Mouse (Mus musculus): ENCODE results near the gene Wars. TPM values are rescaled to one million over a fixed set of nuclear protein-coding genes. Genes with fewer than 3 reads are reported as not detected.

Gene Wars
- polyA plus RNA-seq, 1 experiment: 65.7 TPM

DNA sequence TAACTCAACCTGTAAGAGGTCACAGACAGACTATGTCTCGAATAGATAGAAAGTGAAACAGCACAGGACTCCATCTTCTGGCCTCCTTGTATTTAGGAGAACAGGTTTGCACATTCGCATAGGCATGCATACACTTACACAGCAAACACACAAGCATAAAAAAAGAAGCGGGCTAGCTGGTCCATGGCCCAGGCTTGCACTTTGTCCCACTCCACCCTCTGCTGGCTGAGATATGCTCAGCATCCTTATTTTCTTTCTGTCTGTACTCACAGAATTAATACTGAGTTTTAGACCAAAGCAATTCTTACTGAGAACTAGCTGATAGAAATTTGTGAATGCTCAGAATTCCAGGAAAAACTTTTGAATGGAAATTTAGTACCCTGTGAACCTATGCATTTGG is 2.0 kb upstream of the Wars start:
- H3K36me3 ChIP-seq (ENCODE audit: control insufficient read depth, insufficient read depth, low read length): no peaks in the 10 kb centered on the region
- H3K27ac ChIP-seq (ENCODE audit: insufficient read depth, low read depth, low read length): no peak overlapping the region
- H3K4me1 ChIP-seq (ENCODE audit: control insufficient read depth, insufficient read depth, insufficient read length, low read length): peaks cover 3% of the 10 kb centered on the region; the same call in 1 of the 2 replicates
- WGBS: 28% methylated on average over 3 of the region's 3 CpGs
- H3K27me3 ChIP-seq (ENCODE audit: control insufficient read depth, insufficient read depth, low read length): no peaks in the 10 kb centered on the region
- TF ChIP-seq POLR2A (IDR thresholded peaks at IDR 0.05; ENCODE audit: low read depth, low read length) (no peak), CTCF (IDR thresholded peaks at IDR 0.05; ENCODE audit: extremely low read depth, insufficient read length, insufficient replicate concordance, low read depth, low read length) (peak; percentile 50; the same call in 1 of the 2 replicates)
- no peak overlapping the region for H3K4me3 ChIP-seq (ENCODE audit: low read depth, low read length)

DNA sequence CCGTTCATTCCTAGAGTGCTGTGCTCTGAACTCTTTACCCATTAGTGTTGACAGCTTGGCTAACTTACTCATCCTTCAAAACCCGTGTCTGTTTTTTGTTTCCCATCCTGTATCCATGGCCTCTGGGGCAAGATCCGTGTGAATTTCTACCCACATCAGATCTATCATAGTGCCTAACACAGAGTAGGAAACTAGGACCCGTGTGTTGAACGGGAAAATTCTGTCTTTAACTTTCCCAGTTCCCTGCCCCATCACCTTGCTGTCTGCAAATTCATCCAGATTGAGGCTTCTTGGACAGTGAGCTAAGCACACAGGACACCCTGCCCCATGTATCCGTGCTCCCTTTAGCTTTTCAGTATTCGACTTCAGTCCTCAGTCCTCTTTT is 450 bp upstream of the Wars start:
- no peak overlapping the region for H3K27ac ChIP-seq (ENCODE audit: insufficient read depth, low read depth, low read length)
- peak overlapping the region; percentile 81 for H3K4me3 ChIP-seq (ENCODE audit: low read depth, low read length)
- peaks cover 6% of the 10 kb centered on the region; the same call in 1 of the 2 replicates for H3K4me1 ChIP-seq (ENCODE audit: control insufficient read depth, insufficient read depth, insufficient read length, low read length)
- no peak for TF ChIP-seq CTCF (IDR thresholded peaks at IDR 0.05; ENCODE audit: extremely low read depth, insufficient read length, insufficient replicate concordance, low read depth, low read length)
- H3K36me3 ChIP-seq (ENCODE audit: control insufficient read depth, insufficient read depth, low read length): peaks cover 9% of the 10 kb centered on the region; the same call in 1 of the 2 replicates
- H3K27me3 ChIP-seq (ENCODE audit: control insufficient read depth, insufficient read depth, low read length): no peaks in the 10 kb centered on the region
- 1% methylated on average over 7 of the region's 7 CpGs for WGBS

DNA sequence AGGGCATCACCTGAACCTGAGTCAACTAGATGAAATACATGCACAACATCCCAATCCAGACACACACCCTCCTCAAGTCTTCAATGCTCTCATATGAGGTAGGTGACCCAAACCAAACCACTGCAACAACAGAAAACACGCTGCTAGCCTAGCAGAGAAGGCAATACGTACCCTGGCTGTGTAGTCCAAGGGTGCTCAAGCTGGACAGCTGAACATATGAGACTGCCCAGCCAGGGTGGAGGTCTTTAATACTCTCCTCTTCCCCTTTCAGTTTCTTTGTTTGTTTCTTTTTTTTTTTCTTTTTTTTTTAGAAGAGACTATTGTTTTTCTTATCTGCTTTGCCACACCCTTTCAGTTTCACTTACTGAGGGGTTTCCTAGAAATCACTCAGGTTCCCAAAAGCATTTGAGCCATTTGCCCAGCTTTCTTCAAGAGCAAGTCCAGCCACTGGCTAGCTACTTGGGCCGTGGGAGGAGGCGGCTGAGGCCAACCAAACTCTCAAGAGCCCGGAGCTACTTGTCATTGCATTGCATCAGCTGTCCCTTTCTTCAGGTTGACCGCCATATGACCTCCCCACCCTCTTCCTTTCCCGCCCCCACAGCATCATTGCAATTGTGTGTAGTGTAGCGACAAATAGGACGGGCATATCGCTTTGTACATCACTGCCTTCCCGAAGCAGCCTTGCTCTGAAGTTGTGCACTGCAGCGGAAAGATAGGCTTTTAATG is 822 bp downstream of the Wars start, which contains the start of gene Wdr25:
Gene Wdr25, plus strand, starts transcription at position 643 of the 726 bp plus-strand sequence.
- Histone ChIP-seq H3K4me3 (ENCODE audit: low read depth, low read length) (peak within 1 kb of the TSS; percentile 81), H3K36me3 (ENCODE audit: control insufficient read depth, insufficient read depth, low read length) (peaks cover 12% of the 10 kb centered on the region), H3K4me1 (ENCODE audit: control insufficient read depth, insufficient read depth, insufficient read length, low read length) (peaks cover 6% of the 10 kb centered on the region; the same call in 1 of the 2 replicates), H3K27ac (ENCODE audit: insufficient read depth, low read depth, low read length) (peak within 1 kb of the TSS; percentile 76), H3K27me3 (ENCODE audit: control insufficient read depth, insufficient read depth, low read length) (no peaks in the 10 kb centered on the region)
- WGBS: 6% methylated on average over 12 of the region's 12 CpGs
- TF ChIP-seq CTCF (IDR thresholded peaks at IDR 0.05; ENCODE audit: extremely low read depth, insufficient read length, insufficient replicate concordance, low read depth, low read length) (no peak), POLR2A (IDR thresholded peaks at IDR 0.05; ENCODE audit: low read depth, low read length) (no peak)

DNA sequence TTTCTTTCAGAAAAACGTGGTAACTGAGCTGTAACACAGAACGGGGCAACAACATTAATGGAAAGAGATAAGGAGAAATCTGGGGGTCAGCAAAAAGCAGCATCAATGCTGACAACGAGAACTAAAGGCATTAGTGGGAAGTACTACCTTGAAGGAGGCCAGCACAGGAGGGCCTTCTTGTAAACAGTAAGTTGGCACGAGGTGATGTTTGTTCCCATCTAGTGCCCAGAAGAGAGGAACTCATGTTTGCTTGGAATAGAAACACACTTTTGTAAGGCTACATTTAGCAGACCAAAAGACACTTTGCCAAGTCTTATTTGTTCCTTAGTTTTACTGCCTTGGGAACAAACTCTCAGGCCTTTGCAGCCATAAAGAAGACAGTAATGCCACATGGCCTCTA is 5.3 kb downstream of the Wars start:
- Histone ChIP-seq H3K27ac (ENCODE audit: insufficient read depth, low read depth, low read length) (0 out of 2 replicates have a peak overlapping the region, but pooled peaks have one; percentile 22), H3K4me3 (ENCODE audit: low read depth, low read length) (no peak overlapping the region), H3K27me3 (ENCODE audit: control insufficient read depth, insufficient read depth, low read length) (no peaks in the 10 kb centered on the region), H3K4me1 (ENCODE audit: control insufficient read depth, insufficient read depth, insufficient read length, low read length) (peaks cover 10% of the 10 kb centered on the region; the same call in 1 of the 2 replicates), H3K36me3 (ENCODE audit: control insufficient read depth, insufficient read depth, low read length) (peaks cover 40% of the 10 kb centered on the region)
- WGBS: 28% methylated on average over 4 of the region's 4 CpGs
- TF ChIP-seq POLR2A (IDR thresholded peaks at IDR 0.05; ENCODE audit: low read depth, low read length) (no peak), CTCF (IDR thresholded peaks at IDR 0.05; ENCODE audit: extremely low read depth, insufficient read length, insufficient replicate concordance, low read depth, low read length) (no peak)

DNA sequence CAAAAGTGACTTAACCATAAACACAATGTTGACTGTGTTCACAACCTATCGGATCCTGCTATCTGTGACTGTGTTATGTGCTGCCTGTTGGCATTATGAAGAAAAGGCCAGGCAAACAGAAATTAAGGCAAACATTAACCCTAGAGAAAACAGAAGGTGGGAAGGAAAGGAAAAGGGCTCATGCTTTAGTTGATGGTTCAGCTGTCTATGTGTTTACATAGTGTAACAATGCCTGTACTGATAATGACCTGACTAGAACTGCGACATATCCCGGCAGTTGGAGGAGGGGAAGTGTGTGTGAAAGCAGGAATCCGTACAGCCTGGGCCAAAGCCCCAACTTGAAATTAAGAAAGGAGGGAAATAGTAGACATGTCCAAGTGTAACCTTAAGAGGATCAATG is 6.9 kb downstream of the Wars start:
- no peaks in the 10 kb centered on the region for H3K27me3 ChIP-seq (ENCODE audit: control insufficient read depth, insufficient read depth, low read length)
- 0 out of 2 replicates have a peak overlapping the region, but pooled peaks have one; percentile 16 for H3K27ac ChIP-seq (ENCODE audit: insufficient read depth, low read depth, low read length)
- TF ChIP-seq POLR2A (IDR thresholded peaks at IDR 0.05; ENCODE audit: low read depth, low read length): no peak
- no peak for TF ChIP-seq CTCF (IDR thresholded peaks at IDR 0.05; ENCODE audit: extremely low read depth, insufficient read length, insufficient replicate concordance, low read depth, low read length)
- peaks cover 50% of the 10 kb centered on the region for H3K36me3 ChIP-seq (ENCODE audit: control insufficient read depth, insufficient read depth, low read length)
- peaks cover 6% of the 10 kb centered on the region; the same call in 1 of the 2 replicates for H3K4me1 ChIP-seq (ENCODE audit: control insufficient read depth, insufficient read depth, insufficient read length, low read length)
- 31% methylated on average over 4 of the region's 4 CpGs for WGBS
- H3K4me3 ChIP-seq (ENCODE audit: low read depth, low read length): no peak overlapping the region

DNA sequence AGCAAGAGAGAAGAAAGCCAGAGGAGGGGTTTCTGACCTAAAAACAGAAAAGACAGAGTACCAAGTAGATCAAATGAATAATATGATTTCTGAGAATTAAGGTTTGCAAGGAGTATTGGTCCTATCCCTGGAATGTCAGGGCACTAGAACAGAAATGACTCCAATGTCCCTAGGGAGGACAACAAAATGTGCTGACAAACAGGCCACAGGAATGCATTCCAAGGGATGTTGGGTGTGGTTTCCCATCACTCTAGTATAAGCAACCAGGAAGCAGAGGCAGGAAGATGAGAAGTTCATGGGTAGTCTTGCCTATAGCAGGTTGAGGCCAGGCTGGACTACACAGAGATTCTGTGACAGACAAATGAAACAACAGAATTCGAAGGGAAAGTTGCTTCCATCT is 8.1 kb downstream of the Wars start:
- Histone ChIP-seq H3K27ac (ENCODE audit: insufficient read depth, low read depth, low read length) (peak overlapping the region; percentile 32), H3K4me3 (ENCODE audit: low read depth, low read length) (no peak overlapping the region), H3K36me3 (ENCODE audit: control insufficient read depth, insufficient read depth, low read length) (peaks cover 51% of the 10 kb centered on the region), H3K27me3 (ENCODE audit: control insufficient read depth, insufficient read depth, low read length) (no peaks in the 10 kb centered on the region), H3K4me1 (ENCODE audit: control insufficient read depth, insufficient read depth, insufficient read length, low read length) (peaks cover 11% of the 10 kb centered on the region; the same call in 1 of the 2 replicates)
- TF ChIP-seq CTCF (IDR thresholded peaks at IDR 0.05; ENCODE audit: extremely low read depth, insufficient read length, insufficient replicate concordance, low read depth, low read length): no peak
- no peak for TF ChIP-seq POLR2A (IDR thresholded peaks at IDR 0.05; ENCODE audit: low read depth, low read length)
- WGBS: 71% methylated on average over 1 of the region's 1 CpGs

DNA sequence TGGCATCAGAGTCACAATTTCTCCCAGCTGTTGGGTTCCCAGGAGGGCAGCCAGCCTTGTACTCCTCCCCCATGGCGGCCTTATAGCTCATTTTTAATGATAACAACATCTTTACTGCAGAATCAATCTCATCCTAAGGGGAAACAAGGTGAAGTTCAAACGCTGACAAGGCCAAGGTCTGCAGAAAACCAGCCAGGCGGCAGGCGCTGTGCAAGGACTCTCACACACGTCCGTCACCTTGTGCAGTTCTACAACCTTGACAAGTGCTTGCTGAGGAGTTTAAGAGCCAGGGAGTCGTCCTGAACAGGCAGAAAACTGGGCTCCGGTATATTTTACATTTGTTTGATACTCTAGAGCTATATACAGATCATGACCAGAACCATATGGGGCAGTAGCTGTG is 11.2 kb downstream of the Wars start:
- WGBS: 74% methylated on average over 8 of the region's 8 CpGs
- Histone ChIP-seq H3K4me1 (ENCODE audit: control insufficient read depth, insufficient read depth, insufficient read length, low read length) (peaks cover 14% of the 10 kb centered on the region; the same call in 1 of the 2 replicates), H3K27ac (ENCODE audit: insufficient read depth, low read depth, low read length) (no peak overlapping the region), H3K4me3 (ENCODE audit: low read depth, low read length) (no peak overlapping the region), H3K36me3 (ENCODE audit: control insufficient read depth, insufficient read depth, low read length) (peaks cover 53% of the 10 kb centered on the region), H3K27me3 (ENCODE audit: control insufficient read depth, insufficient read depth, low read length) (no peaks in the 10 kb centered on the region)
- TF ChIP-seq CTCF (IDR thresholded peaks at IDR 0.05; ENCODE audit: extremely low read depth, insufficient read length, insufficient replicate concordance, low read depth, low read length) (no peak), POLR2A (IDR thresholded peaks at IDR 0.05; ENCODE audit: low read depth, low read length) (no peak)

Data from small intestine, adult 2 months (tissue).